Mouse (Mus musculus): ENCODE results near the gene Myrfl. TPM values are rescaled to one million over a fixed set of nuclear protein-coding genes. Genes with fewer than 3 reads are reported as not detected.

Myrfl gene
- polyA plus RNA-seq, 1 experiment from 2014 or later = 0.65 TPM

Other genes starting within 250 kb of the Myrfl start
- 47.1 and 47.9 TPM in 2 replicates for gene Rab3ip, start 53.9 kb upstream of the Myrfl start, polyA plus RNA-seq (2016; fragmentation: Nextera tagmentation; extraction: Ambion mirVana)
- not detected in 2 replicates for gene Gm10271, start 75.7 kb upstream of the Myrfl start, polyA plus RNA-seq (2016; fragmentation: Nextera tagmentation; extraction: Ambion mirVana)
- gene Best3, start 89.4 kb upstream of the Myrfl start, polyA plus RNA-seq (2016; fragmentation: Nextera tagmentation; extraction: Ambion mirVana) = 0.09 and 0.28 TPM in 2 replicates
- gene Lrrc10, start 148.4 kb upstream of the Myrfl start, polyA plus RNA-seq (2016; fragmentation: Nextera tagmentation; extraction: Ambion mirVana) = 0.14 TPM in 1 of 2 replicates, not detected in the other
- 265 and 280 TPM in 2 replicates for gene Cct2, start 166.9 kb upstream of the Myrfl start, polyA plus RNA-seq (2016; fragmentation: Nextera tagmentation; extraction: Ambion mirVana)